Mouse (Mus musculus): ENCODE data around the gene Pigl.

DNA sequence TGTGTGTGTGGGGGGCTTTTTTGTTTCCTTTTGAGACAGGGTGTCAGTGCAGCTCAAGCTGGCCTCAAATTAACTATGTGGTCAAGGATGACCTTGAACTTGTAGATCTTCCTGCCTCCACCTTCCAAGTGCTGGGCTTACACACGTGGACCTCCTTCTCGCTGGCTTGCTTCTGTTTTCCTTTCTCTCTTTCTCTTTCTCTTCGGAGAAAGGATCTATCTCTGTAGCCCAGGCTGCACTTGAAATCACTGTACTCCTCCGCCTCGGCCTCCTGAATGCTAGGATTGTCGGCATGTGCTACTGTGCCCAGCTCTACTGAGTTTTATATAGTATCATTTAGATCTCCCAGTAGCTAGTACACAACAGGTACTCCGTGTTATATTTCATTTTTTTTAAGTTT lies 79.3 kb downstream of the Pigl start:
- TF ChIP-seq EP300 (IDR thresholded peaks at IDR 0.05; ENCODE audit: low read depth) (no peak), CTCF (IDR thresholded peaks at IDR 0.05; ENCODE audit: low read depth) (no peak)

Measured in liver, embryonic 14.5 days (tissue).